Mouse (Mus musculus) embryo, embryonic 9.5 days (tissue): ENCODE measurements around the gene Capzb.

ENCODE experiments used
- DNase-seq: peaks from one replicate; pipeline ENCODE4 v3.0.0-alpha.2; 2017; ENCODE audit errors: extremely low spot score

Capzb gene

DNA sequence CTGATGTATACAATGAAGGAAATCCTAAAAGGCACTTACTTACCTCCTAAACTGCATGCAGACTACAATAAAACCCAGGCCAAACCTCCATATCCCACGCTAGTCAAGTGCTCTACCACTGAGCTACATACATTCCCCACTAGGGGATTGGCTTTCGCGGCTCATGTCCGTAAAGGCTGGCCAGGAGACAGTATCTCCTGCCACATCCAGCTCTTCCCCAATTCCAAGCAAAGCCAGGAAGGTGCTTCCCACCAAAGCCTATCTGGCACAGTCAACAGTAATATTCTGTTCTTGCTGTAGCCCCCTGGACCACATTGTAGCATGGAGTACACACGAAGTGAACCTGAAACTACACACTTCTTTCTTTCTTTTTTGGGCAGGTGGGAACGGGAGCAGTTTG is 117.0 kb downstream of the Capzb start:
- DNase-seq, result no peak

DNA sequence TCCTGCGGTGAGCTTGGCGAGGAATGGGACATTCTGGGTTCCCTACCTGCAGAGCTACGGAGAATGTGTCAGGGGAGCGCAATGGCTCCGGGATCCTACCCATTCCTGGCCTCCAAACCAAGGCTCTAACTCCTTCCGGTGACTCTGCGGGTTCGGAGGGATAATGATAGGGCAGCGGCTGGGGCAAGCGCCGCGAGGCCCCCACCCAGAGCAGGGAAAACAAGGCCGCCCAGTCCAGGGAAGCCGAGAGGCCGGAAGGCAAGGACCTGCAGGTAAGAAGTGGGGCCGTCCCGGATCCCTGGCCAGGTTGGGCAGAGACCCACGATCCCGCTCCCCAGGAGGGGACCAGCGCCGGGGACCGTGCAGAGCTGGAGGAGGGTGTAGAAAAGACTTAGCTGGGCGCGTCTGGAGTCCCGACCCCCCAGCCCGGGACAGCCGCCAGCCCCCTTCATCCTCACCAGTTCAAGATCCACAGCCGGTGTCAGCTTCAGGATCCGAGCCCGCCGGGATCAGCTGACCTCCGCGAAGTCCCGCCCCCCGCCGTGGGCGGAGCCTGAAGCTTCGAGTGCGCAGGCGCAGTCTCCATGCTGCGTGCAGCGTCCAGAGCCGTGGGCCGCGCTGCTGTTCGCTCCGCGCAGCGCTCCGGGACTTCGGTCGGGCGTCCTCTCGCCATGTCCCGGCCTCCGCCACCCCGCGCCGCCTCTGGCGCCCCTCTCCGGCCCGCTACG is 117.6 kb downstream of the Capzb start, which contains the start of the genes Pqlc2 and Akr7a5:
Gene Pqlc2, minus strand, starts transcription at position 538 of the 728 bp plus-strand sequence.
Gene Akr7a5, plus strand, starts transcription at position 574 of the 728 bp plus-strand sequence.
- DNase-seq, result peak; percentile 95

DNA sequence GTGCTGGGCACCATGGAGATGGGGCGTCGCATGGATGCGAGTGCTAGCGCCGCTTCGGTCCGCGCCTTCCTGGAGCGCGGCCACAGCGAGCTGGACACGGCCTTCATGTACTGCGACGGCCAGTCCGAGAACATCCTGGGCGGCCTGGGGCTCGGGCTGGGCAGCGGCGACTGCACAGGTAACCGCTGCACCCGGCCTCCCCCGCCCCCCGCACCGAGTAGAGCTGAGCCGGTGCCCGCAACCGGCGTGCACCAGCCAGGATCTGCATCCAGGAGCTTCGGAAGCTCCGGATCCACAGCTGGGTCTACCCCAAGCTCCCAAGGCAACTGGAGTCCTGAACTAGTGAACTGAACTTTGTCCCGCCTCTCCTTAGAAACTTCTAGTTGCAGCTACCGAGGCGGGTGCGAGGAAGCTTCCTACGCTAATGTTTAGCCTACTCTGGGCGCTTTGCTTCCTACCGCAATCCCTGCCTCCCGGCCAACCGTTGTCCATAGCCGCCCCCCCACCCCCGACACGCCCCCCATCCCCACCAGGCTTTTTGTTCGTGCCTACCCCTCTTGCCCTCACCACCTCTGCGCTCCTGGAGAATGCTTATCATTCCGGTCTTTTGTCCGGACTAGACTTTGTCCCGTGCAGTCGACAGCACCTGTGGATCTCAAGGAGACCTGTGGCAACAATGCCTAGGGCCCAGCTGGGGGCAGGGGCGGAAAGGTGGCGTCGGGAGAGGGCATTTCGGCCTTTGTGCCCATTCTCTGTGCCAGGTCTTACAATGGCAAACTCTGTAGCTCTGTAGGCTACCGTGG is 118.4 kb downstream of the Capzb start:
- peak; percentile 16 for DNase-seq

DNA sequence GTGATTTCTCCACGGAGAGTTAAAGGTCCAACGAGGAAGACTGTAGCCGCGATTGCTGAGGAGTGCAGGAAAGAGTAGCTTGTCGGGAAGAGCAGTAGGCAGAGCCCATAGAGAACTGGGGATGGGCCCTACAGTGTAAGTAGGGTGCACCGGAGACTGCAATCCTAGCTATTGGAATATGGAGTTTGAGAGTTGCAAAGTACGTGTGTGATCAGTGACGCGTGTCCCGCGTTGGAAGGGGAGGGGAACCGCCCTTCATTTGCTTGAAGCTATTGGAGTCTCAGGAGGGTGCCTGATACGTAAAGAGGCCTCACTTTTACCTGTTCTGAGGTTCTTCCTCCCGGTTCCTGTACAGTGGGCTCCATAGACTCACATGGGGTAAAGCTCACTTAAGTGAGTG is 119.0 kb downstream of the Capzb start:
- no peak for DNase-seq

- DNase-seq, result no peak
Observed at GRCm38 (mm10) chr4:139312632-139313031, 119.9 kb downstream of the Capzb start.

GRCm38 (mm10) chr4:139318449-139318848 is 125.8 kb downstream of the Capzb start:
- no peak for DNase-seq

DNA sequence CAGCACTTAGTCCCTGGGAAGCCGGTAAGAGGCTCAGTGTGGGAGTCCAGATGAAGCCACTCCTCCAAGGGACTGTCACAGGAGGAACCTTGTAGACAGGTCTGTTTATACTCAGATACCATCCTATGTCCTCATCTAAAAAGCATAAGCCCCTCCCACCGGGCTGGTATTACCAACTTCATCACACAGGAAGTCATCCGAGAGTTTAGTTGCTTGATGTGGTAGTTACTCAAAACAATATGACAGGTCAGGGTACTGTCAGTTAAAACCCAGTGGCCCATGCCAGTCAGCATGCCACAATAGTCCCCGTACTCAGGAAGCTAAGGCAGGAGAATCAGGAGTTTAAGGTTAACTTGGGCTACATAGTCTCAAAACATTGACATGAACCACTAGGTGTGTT is 127.0 kb downstream of the Capzb start:
- DNase-seq, result no peak

DNA sequence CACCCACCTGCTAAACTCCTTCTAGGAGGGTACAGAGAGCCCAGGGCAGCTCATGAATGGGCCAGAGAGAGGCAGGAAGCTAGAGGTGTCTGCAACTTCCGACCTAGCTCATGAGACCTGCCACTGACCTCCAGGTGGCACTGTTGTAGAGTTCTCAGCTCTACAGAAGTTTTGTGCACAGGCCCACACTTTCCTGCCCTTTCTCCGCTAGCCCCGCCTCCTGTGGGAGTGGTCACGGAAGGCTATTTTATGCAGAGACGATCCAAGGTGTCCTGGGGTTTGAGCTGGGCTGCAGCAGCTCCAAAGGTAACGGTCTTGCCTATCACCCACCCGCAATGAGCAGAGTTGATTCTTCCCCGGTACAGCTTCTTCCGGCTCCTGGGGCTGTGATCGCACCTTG is 137.9 kb downstream of the Capzb start:
- DNase-seq, result peak; percentile 82

GRCm38 (mm10) chr4:139334631-139335295 is 142.1 kb downstream of the Capzb start:
- DNase-seq, result no peak

GRCm38 (mm10) chr4:139335507-139335906 is 142.8 kb downstream of the Capzb start:
- DNase-seq, result no peak

DNA sequence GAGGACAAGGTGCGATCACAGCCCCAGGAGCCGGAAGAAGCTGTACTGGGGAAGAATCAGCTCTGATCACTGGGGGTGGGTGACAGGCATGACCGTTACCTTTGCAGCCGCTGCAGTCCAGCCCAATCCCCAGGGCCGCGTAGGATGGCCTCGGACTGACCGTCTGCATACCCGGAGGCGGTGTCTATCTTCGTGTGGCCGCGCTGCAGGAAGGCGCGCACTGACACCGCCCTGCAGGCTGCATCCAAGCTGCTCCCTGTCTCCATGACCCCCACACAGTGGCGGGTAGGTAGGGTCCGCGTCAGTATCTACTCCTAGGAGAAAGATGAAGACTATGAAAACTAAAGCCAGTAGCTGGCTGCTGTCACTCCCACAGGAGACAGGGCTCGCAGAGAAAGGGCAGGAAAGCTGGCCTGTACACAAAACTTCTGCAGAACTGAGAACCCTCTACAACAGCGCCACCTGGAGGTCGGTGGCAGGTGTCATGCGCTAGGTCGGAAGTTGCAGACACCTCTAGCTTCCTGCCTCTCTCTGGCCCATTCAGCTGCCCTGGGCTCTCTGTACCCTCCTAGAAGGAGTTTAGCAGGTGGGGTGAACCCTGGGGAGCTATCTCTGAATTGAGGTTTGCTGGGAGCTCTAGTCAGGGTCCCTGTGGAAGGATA is 144.3 kb downstream of the Capzb start:
- DNase-seq, result peak; percentile 75

DNA sequence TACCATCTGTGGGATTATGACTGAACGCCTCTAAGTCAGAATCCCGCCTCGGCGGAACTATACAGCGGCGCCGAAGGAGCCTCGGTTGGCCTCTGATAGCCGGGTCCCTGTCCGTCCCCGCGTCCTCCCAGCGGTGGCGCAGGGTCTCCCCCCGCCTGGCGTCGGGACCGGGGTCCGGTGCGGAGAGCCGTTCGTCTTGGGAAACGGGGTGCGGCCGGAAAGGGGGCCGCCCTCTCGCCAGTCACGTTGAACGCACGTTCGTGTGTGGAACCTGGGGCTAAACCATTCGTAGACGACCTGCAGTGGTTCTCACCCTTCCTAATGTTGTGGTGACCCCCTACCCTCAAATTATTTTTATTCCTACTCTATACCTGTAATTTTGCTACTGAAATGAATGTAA is 145.4 kb downstream of the Capzb start:
- DNase-seq, result no peak

DNA sequence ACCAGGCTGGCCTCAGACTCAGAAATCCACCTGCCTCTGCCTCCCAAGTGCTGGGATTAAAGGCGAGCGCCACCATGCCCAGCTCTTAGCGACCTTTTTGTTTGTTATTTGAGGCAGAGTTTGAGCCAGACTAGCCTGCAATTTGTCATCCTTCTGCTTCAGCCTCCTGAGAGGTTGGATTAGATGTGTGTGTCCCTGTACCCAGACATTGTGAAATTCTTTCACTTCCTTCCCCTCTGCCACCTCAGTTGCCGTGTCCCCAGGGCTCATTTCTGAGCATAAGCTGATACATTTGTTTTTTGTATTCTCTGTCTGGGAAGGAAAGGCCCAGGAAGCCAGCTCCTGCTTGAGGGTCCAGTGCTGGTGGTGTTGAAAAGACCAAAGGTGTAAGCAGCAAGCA is 148.1 kb downstream of the Capzb start:
- DNase-seq, result no peak
